Mouse (Mus musculus) v-Abl transformed pro-B cells (cell line): ENCODE measurements at regions not wholly inside any gene's neighbourhood (a gene's known extent, or its start where the extent isn't known, plus 50 kb on each side); places are given as distances from the start of the nearest gene placed in this dataset.

Experiments used
- in situ Hi-C, 2 experiments: fragments of 400-800 bp; cut with MboI; formaldehyde crosslinking; loops; one replicate each; pipeline ENCODE4 v1.15.1; 2025; ENCODE audit not compliant: unreplicated experiment in 2 of 2

- in situ Hi-C loops: loop anchor here in 1 of 2 experiments (10.0 kb wide), 1 partner anchor 866 kb away; no protein-coding TSS in a partner anchor
Measured at GRCm38 (mm10) chr7:55710872-55711558, 57.0 kb upstream of the Siglech start.
